Mouse (Mus musculus): Measurements from ENCODE around the gene Nfkbiz. TPM values are rescaled to one million over a fixed set of nuclear protein-coding genes. Genes with fewer than 3 reads are reported as not detected.

Nfkbiz gene
- 2.4 TPM for polyA plus RNA-seq (2015; fragmentation: Illumina TruSeq; extraction: RNeasy Lipid Tissue Mini Kit (QIAGEN cat#74804); ENCODE audit: low read depth, low replicate concordance)

GRCm38 (mm10) chr16:55838510-55839474 lies at the start of gene Nfkbiz:
TSS of gene Nfkbiz (minus strand) at chr16:55838899.

Other genes starting within 250 kb of the Nfkbiz start
- gene Nxpe3, start 56.4 kb upstream of the Nfkbiz start, polyA plus RNA-seq (2015; fragmentation: Illumina TruSeq; extraction: RNeasy Lipid Tissue Mini Kit (QIAGEN cat#74804); ENCODE audit: low read depth, low replicate concordance) = 10.2 TPM
- gene Cep97, start 96.0 kb upstream of the Nfkbiz start, polyA plus RNA-seq (2015; fragmentation: Illumina TruSeq; extraction: RNeasy Lipid Tissue Mini Kit (QIAGEN cat#74804); ENCODE audit: low read depth, low replicate concordance) = 8.1 TPM
- gene Rpl24, start 127.4 kb upstream of the Nfkbiz start, polyA plus RNA-seq (2015; fragmentation: Illumina TruSeq; extraction: RNeasy Lipid Tissue Mini Kit (QIAGEN cat#74804); ENCODE audit: low read depth, low replicate concordance) = 704 TPM
- 34.9 TPM for gene Zbtb11, start 135.0 kb upstream of the Nfkbiz start, polyA plus RNA-seq (2015; fragmentation: Illumina TruSeq; extraction: RNeasy Lipid Tissue Mini Kit (QIAGEN cat#74804); ENCODE audit: low read depth, low replicate concordance)
- 214 TPM for gene Pcnp, start 190.8 kb upstream of the Nfkbiz start, polyA plus RNA-seq (2015; fragmentation: Illumina TruSeq; extraction: RNeasy Lipid Tissue Mini Kit (QIAGEN cat#74804); ENCODE audit: low read depth, low replicate concordance)
- gene Trmt10c, start 198.9 kb upstream of the Nfkbiz start, polyA plus RNA-seq (2015; fragmentation: Illumina TruSeq; extraction: RNeasy Lipid Tissue Mini Kit (QIAGEN cat#74804); ENCODE audit: low read depth, low replicate concordance) = 11.2 TPM
- 24.0 TPM for gene Senp7, start 209.4 kb upstream of the Nfkbiz start, polyA plus RNA-seq (2015; fragmentation: Illumina TruSeq; extraction: RNeasy Lipid Tissue Mini Kit (QIAGEN cat#74804); ENCODE audit: low read depth, low replicate concordance)